Mouse (Mus musculus) midbrain, embryonic 11.5 days (tissue): ENCODE results near the gene Gapt. TPM values are rescaled to one million over a fixed set of nuclear protein-coding genes. Genes with fewer than 3 reads are reported as not detected.
"Not testable (repeated sequence)": the region's sequence is repeated elsewhere in the genome, so short reads cannot be mapped to it uniquely, and the experiment has no call there.

Experiments
- ATAC-seq: fragments of 200-750 bp; cut with Nextera tagmentation; 2 replicates; pipeline ENCODE4 v1.8.0; 2017; ENCODE audit warnings: moderate TSS enrichment, moderate library complexity; ENCODE audit not compliant: low FRiP score
- DNase-seq: peaks from one replicate; pipeline ENCODE4 v3.0.0; 2015; ENCODE audit warnings: low spot score; ENCODE audit errors: missing footprints
- H3K27ac ChIP-seq: fragments of 300-500 bp; sonication (generic); 2 replicates; pipeline ENCODE4 v1.5.1; 2014; ENCODE audit warnings: low read depth, low read length
- H3K27me3 ChIP-seq: fragments of 300-500 bp; sonication (generic); 2 replicates; pipeline ENCODE4 v1.6.1; 2014; ENCODE audit warnings: mild to moderate bottlenecking, low read length, moderate library complexity, mixed read lengths; ENCODE audit not compliant: control insufficient read depth, insufficient read depth
- H3K36me3 ChIP-seq: fragments of 300-500 bp; sonication (generic); 2 replicates; pipeline ENCODE4 v1.6.1; 2014; ENCODE audit warnings: mild to moderate bottlenecking, low read length, moderate library complexity, mixed read lengths; ENCODE audit not compliant: control insufficient read depth, insufficient read depth
- H3K4me1 ChIP-seq: fragments of 300-500 bp; sonication (generic); 2 replicates; pipeline ENCODE4 v1.6.1; 2014; ENCODE audit warnings: low read length; ENCODE audit not compliant: control insufficient read depth, insufficient read depth
- H3K4me2 ChIP-seq: fragments of 300-500 bp; sonication (generic); 2 replicates; pipeline ENCODE4 v1.6.1; 2014; ENCODE audit warnings: mild to moderate bottlenecking, moderate library complexity
- H3K4me3 ChIP-seq: fragments of 300-500 bp; sonication (generic); 2 replicates; pipeline ENCODE4 v1.5.1; 2014; ENCODE audit warnings: low read depth, low read length
- H3K9ac ChIP-seq: fragments of 300-500 bp; sonication (generic); 2 replicates; pipeline ENCODE4 v1.6.1; 2014; ENCODE audit warnings: low read length
- H3K9me3 ChIP-seq: fragments of 300-500 bp; sonication (generic); 2 replicates; pipeline ENCODE4 v1.6.1; 2016; ENCODE audit warnings: low read length; ENCODE audit not compliant: control insufficient read depth
- WGBS: fragments of 180-500 bp; shearing (Covaris S2); extraction: QIAGEN DNeasy Blood & Tissue Kit; methylation state at CpG from one replicate; pipeline ENCODE4 v1.1.7; 2014; 5-methylcytosine and 5-hydroxymethylcytosine counted together
- polyA plus RNA-seq: library from polyadenylated mRNA; unstranded; fragments of >200 nt; fragmentation: Nextera tagmentation; extraction: Ambion mirVana; gene quantifications from 2 replicates; pipeline ENCODE4 v1.2.1, GENCODE M21; 2014

Gene Gapt
- polyA plus RNA-seq = 0.26 TPM in 1 of 2 replicates, not detected in the other

DNA sequence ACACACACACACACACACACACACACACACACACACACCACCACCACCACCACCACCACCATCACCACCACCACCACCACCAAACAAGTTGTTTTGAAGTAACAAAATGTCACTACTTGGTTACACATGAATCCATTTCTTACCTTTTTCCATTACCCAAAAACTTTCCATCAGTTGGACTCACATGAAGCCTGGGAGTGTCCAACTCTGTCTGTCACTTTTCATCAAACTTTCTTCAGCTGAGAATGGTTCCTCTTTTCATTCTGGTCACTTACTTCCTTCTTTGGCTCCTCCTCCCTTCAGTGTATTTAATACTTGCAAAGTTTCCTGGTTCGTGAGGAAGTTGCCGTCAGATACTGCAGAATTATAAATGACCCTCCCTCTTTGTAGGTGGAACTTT is at the start of gene Gapt:
Gene Gapt, minus strand, starts transcription at position 259 of the 400 bp plus-strand sequence.
- H3K4me3 ChIP-seq = no peak within 1 kb of the TSS
- no peak for DNase-seq
- no peaks in the 10 kb centered on the region for H3K27me3 ChIP-seq
- H3K27ac ChIP-seq = no peak within 1 kb of the TSS
- H3K4me2 ChIP-seq = no peak within 1 kb of the TSS
- no peak within 1 kb of the TSS for H3K9ac ChIP-seq
- no peaks in the 10 kb centered on the region for H3K9me3 ChIP-seq
- 96% methylated on average over 2 of the region's 2 CpGs for WGBS
- H3K36me3 ChIP-seq = no peaks in the 10 kb centered on the region; the same call in 1 of the 2 replicates
- H3K4me1 ChIP-seq = no peaks in the 10 kb centered on the region
- ATAC-seq = no peak

DNA sequence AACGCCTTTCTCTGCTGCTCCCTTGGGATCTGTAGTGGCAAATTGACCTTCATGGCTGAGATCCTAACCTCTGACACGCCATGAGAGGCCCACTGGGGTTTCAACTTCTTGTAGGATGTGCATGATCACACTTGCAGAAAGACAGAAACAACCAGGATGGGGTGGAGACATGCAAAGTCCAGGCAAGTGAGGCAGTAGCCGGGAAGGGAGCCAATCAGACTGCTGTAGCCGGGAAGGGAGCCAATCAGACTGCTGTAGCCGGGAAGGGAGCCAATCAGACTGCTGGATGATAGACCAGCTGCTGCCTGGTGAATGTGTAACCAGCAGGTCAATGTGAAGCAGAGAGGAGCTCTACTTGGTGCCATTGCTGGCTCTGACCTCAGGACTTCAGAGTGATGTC is 49.2 kb upstream of the Gapt start:
- no peak overlapping the region for H3K27ac ChIP-seq

DNA sequence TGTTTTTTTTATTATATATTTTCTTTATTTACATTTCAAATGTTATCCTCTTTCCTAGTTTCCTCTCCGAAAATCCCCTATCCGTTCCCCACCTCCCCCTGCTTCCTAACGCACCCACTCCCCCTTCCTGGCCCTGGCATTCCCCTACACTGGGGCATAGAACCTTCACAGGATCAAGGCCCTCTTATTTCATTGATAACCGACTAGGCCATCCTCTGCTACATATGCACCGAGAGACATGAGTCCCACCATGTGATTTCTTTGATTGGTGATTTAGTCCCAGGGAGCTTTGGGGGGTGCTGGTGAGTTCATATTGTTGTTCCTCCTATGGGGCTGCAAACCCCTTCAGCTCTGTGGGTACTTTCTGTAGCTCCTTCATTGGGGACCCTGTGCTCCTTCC is 47.7 kb upstream of the Gapt start:
- not testable (repeated sequence) for H3K9me3 ChIP-seq, H3K9ac ChIP-seq, H3K27ac ChIP-seq, H3K4me1 ChIP-seq, H3K4me2 ChIP-seq, H3K4me3 ChIP-seq, ATAC-seq, H3K27me3 ChIP-seq, H3K36me3 ChIP-seq
- 80% methylated on average over 5 of the region's 5 CpGs for WGBS
- DNase-seq = peak; percentile 59

More for the DNA sequence above, 49.2 kb upstream of the Gapt start:
- peak; percentile 63; the same call in 1 of the 2 replicates for ATAC-seq
- 73% methylated on average over 5 of the region's 5 CpGs for WGBS
- Histone ChIP-seq H3K4me3 (no peak overlapping the region), H3K27me3 (no peaks in the 10 kb centered on the region), H3K36me3 (no peaks in the 10 kb centered on the region), H3K4me2 (no peak overlapping the region), H3K4me1 (no peaks in the 10 kb centered on the region), H3K9me3 (no peaks in the 10 kb centered on the region), H3K9ac (no peak overlapping the region)
- peak; percentile 45 for DNase-seq

DNA sequence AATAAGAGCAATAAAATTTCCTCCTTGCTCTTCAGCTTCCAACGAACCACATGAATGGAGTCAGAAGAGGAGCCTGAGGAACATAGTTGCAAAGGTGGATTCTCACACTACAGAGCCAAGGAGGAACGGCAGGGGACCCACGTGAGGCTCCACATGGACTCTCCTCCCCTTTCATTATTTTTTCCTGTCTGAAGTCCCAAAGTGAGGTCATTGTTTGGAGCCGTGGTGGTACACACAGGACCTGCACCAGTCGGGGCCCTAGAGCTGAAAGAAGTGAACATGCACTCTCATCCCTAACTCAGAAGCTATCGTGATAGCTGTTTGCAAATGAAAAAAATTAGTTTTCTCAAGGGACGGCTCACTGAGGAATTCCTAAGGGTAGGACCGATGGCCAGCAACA is 47.1 kb upstream of the Gapt start:
- Histone ChIP-seq H3K4me1 (no peaks in the 10 kb centered on the region), H3K9me3 (no peaks in the 10 kb centered on the region), H3K4me2 (no peak overlapping the region), H3K9ac (no peak overlapping the region), H3K27ac (no peak overlapping the region), H3K4me3 (no peak overlapping the region), H3K36me3 (peaks cover 3% of the 10 kb centered on the region; the same call in 1 of the 2 replicates), H3K27me3 (no peaks in the 10 kb centered on the region)
- WGBS = 80% methylated on average over 8 of the region's 8 CpGs
- DNase-seq (peak; percentile 81), ATAC-seq (no peak)

GRCm38 (mm10) chr13:110401877-110402276 is 44.9 kb upstream of the Gapt start:
- H3K9me3 ChIP-seq = no peaks in the 10 kb centered on the region
- H3K36me3 ChIP-seq = peaks cover 9% of the 10 kb centered on the region; the same call in 1 of the 2 replicates
- 96% methylated on average over 2 of the region's 2 CpGs for WGBS

DNA sequence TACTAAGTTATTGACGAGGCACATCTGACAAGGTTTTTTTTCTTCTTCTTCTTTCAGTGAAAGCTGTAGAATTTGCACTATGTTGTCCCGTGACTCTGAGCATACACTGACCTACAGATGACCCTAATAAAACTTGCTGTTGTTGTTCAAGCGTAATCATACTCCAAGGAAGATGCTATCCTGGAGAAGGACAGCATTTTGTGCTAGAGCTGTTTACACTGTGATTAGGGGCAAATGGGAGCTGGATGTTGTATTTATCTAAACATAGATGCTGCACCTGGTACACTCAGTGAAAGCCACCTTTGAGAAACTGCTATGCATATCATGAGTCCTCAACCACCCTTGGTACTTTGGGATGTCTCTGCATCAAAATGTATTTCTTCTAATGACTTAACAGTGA is 44.4 kb upstream of the Gapt start:
- no peak overlapping the region for H3K9ac ChIP-seq
- peaks cover 9% of the 10 kb centered on the region; the same call in 1 of the 2 replicates for H3K36me3 ChIP-seq
- no peaks in the 10 kb centered on the region for H3K9me3 ChIP-seq
- ATAC-seq (no peak), DNase-seq (peak; percentile 66)
- 90% methylated on average over 3 of the region's 3 CpGs for WGBS
- H3K4me2 ChIP-seq = no peak overlapping the region
- no peaks in the 10 kb centered on the region for H3K27me3 ChIP-seq
- H3K4me1 ChIP-seq = no peaks in the 10 kb centered on the region
- H3K27ac ChIP-seq = no peak overlapping the region
- no peak overlapping the region for H3K4me3 ChIP-seq

More at GRCm38 (mm10) chr13:110401877-110402276, 44.9 kb upstream of the Gapt start:
- Histone ChIP-seq H3K4me2 (no peak overlapping the region), H3K4me3 (no peak overlapping the region), H3K9ac (no peak overlapping the region), H3K4me1 (no peaks in the 10 kb centered on the region), H3K27ac (no peak overlapping the region), H3K27me3 (no peaks in the 10 kb centered on the region)
- DNase-seq (no peak), ATAC-seq (no peak)

GRCm38 (mm10) chr13:110398513-110399270 is 41.7 kb upstream of the Gapt start:
- Histone ChIP-seq H3K4me3 (no peak overlapping the region), H3K27ac (no peak overlapping the region), H3K27me3 (peaks cover 2% of the 10 kb centered on the region; the same call in 1 of the 2 replicates), H3K4me1 (no peaks in the 10 kb centered on the region), H3K9me3 (no peaks in the 10 kb centered on the region), H3K9ac (no peak overlapping the region), H3K36me3 (peaks cover 9% of the 10 kb centered on the region; the same call in 1 of the 2 replicates), H3K4me2 (no peak overlapping the region)
- DNase-seq (peak; percentile 78), ATAC-seq (no peak)
- 79% methylated on average over 24 of the region's 24 CpGs for WGBS

- no peaks in the 10 kb centered on the region for H3K4me1 ChIP-seq
- H3K4me3 ChIP-seq = no peak overlapping the region
- no peaks in the 10 kb centered on the region for H3K9me3 ChIP-seq
- no peak overlapping the region for H3K9ac ChIP-seq
- no peak for ATAC-seq
- H3K4me2 ChIP-seq = no peak overlapping the region
- H3K27ac ChIP-seq = no peak overlapping the region
- DNase-seq = peak; percentile 82
- peaks cover 9% of the 10 kb centered on the region; the same call in 1 of the 2 replicates for H3K36me3 ChIP-seq
- 92% methylated on average over 8 of the region's 8 CpGs for WGBS
- H3K27me3 ChIP-seq = peaks cover 4% of the 10 kb centered on the region; the same call in 1 of the 2 replicates
Measured at GRCm38 (mm10) chr13:110397750-110398149, 40.8 kb upstream of the Gapt start.

GRCm38 (mm10) chr13:110395916-110396685 is 39.1 kb upstream of the Gapt start:
- Histone ChIP-seq H3K27me3 (peaks cover 4% of the 10 kb centered on the region; the same call in 1 of the 2 replicates), H3K4me2 (peak overlapping the region; percentile 99), H3K9ac (peak overlapping the region; percentile 69), H3K27ac (no peak overlapping the region), H3K9me3 (no peaks in the 10 kb centered on the region), H3K4me3 (peak overlapping the region; percentile 50), H3K36me3 (peaks cover 9% of the 10 kb centered on the region; the same call in 1 of the 2 replicates), H3K4me1 (no peaks in the 10 kb centered on the region)
- WGBS = 32% methylated on average over 21 of the region's 21 CpGs
- ATAC-seq (no peak), DNase-seq (peak; percentile 89)
